Mouse (Mus musculus) cerebellum, adult 9-11 months (tissue): Measurements from ENCODE around the gene Gm28230.

Experiments
- DNase-seq: peaks from one replicate; pipeline ENCODE4 v3.0.0; 2022

The Gm28230 gene

DNA sequence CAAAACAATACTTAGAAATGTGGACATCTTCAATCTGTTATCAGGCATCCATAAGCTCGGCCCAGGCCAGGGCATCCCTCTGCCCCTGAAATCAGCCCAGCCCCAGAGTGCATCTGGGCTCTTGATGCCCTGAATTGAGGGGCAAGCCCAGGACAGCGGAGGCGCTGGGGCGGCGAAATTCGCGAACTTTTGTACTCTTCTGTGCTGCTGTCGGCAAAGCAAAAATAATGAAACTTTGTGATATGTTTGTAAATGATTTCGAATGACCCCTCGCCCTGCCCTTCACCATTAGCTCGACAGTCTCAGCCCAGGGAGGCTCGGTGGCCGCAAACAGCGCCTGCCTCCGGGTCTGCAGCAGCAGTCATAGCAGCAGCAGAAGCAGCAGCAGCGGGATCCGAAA, 1.4 kb upstream of the Gm28230 start:
- no peak for DNase-seq

DNA sequence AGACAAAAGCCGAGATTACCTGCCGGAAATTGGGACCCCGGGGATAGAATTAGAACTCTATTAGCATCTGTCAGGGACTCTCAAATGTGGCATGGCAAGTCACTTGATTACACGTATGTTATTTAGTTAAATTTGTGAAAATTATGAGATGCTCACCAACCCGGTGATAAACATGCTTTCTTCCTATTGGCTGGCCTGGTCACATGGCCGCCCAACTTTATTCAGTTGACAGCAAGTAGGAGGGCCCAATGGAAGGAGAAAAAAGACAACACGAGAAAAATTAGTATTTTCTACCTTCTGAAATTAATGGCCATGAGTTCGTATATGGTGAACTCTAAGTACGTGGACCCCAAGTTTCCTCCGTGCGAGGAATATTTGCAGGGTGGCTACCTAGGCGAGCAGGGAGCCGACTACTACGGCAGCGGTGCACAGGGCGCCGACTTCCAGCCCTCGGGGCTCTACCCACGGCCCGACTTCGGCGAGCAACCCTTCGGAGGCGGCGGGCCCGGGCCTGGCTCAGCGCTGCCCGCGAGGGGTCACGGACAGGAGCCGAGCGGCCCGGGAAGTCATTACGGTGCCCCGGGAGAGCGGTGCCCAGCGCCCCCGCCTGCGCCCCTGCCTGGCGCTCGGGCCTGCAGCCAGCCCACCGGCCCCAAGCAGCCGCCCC, 578 bp downstream of the Gm28230 start:
- DNase-seq = no peak

DNA sequence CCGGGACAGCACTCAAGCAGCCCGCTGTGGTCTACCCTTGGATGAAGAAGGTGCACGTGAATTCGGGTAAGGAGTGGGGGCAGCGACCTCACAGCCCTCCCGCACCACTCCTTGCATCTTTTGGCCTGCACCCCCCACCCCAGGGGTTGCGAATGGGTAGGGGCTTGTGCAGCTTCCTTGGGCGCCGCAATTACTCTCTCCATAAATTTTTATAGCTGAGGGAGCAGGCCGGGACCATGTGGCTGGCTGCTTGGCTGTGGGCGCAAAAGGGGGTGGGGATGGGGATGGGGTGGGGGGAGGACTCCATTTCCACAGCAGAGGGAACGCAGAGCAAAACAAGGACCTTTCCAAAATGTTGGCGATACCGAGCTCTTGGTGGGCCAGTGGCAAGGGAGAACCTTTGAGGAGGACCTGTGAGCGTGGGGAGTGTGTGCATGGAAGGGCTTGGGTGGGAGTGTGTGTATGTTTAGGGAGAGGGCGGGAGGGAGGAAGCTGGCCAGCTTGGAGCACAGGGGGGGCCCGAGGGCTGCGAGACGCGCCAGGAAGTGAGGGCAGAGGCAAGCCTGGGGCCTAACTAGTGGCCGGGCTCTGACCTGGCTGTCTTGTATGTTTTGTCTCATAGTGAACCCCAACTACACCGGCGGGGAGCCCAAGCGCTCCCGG, 1.2 kb downstream of the Gm28230 start:
- no peak for DNase-seq

DNA sequence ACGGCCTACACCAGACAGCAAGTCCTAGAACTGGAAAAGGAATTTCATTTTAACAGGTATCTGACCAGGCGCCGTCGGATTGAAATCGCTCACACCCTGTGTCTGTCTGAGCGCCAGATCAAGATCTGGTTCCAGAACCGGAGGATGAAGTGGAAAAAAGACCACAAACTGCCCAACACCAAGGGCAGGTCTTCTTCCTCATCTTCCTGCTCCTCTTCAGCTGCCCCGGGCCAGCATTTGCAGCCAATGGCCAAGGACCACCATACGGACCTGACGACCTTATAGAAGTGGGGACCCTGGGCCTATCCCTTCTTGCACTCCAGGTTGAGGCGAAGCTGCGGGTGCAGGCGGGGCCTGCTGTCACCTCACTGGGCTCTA, 1.8 kb downstream of the Gm28230 start:
- DNase-seq = no peak

- no peak for DNase-seq
Observed at GRCm38 (mm10) chr2:74730331-74730730, 3.8 kb downstream of the Gm28230 start.

DNA sequence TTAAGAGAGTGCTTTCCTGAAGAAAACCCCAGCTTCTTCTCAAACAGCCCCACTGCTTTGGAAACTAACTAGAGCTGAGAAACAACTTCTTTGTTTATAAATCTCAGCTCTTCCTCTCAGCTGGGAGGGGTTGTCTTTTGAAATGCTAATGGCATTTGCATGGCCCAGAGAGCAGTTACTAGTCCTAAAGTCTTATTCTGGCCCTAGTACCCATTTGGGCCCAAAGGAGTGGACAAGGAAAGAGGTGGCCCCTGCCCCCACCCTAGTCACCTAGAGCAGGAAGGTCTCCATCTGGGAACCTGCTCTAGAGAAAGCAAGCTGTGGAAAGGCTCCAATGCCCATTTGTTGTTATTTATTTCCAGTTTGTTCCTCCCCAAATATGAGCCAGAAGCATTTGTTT, 4.5 kb downstream of the Gm28230 start:
- no peak for DNase-seq

- DNase-seq = no peak
Observed at GRCm38 (mm10) chr2:74731799-74732512, 5.4 kb downstream of the Gm28230 start.

DNA sequence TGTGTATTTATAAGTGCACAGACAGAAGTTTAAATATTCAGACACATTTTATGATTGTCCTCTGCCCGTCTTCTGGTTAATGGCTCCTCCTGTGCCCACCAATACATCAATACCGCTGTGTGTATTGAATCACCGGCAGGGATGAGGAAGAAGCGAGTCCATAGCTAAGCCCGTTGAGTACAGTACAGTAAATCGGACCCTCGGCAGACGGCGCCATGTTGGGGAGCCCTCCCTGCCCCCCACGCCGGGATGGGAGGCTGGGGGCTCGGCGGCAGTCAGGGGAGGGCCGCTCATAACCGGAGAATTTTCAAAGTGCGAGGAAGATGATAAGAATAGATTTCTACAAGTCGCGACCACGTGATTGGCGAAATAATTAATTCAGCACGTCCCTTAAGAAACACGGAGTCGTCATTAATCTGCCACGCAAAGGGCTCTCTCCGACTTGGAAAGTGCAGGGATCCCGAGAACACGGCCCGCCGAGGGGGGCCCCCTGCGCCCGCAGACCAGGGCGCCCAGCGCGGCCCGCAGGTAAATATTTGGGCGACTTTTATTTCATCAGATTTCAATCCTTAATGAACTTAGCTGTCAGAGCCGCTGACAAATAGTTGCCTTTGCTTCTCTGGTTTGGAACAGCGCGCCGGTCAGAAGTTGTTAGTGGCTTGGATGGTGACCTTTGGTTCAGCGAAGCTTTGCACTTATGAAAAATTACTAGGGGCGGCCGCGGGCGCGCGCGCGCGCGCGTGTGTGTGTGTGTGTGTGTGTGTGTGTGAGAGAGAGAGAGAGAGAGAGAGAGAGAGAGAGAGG, 6.2 kb downstream of the Gm28230 start:
- DNase-seq = no peak

DNA sequence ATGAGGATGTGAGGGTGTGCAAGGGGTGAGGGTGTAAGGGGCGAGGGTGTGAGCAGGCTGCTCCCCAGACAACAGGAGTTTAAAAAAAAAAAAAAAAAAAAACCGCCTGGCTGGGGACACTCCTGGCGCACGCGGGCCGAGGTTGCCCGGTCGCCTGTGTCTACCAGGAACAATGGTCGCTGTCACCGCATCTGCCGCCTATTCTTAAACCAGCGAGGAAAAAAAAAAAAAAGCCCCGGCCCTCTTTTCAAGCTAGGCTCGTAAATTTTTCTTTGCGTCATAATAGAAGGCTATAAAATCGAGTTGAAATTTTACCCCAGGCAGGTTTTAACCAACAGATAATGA, 6.8 kb downstream of the Gm28230 start:
- DNase-seq = no peak

DNA sequence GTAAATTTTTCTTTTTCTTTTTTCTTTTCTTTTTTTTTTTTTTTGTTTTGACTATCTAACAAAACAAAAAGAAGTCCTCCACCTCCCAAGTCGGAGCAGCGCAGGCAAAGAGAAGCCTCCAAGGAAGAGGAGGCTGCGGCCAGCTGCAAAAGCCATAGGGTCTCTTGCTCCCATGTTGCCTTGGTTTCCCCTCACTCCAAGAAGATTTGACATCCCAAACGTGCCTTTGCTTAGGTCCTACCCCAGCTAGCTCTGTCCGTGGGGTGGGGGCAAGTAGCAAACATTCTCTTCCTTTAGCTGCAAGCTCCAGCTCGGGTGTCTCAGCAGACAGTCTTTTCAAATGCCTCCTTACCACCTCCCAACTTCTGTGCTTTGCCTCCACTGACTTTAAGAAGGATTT, 7.2 kb downstream of the Gm28230 start:
- DNase-seq = no peak

DNA sequence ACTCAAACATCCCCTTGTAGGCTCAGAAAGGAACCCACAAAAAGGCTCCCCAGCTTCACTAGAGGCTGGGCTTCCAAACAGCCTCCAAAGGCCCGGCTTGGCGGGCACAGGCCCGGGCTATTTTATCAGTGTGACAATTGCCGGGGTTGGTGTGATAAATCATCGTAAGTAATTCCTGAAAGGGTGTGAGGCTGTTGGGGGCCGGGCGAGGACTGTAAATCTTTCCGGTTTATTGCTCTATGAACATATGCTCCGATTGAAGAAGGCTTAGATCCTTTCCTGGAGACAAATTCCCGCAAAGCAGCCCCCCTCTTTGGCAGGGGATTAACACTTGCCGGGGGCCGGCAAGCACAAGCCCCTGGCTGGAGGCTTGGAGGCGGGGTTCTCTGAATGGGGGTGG, 7.9 kb downstream of the Gm28230 start:
- no peak for DNase-seq

GRCm38 (mm10) chr2:74734996-74735811, 8.7 kb downstream of the Gm28230 start:
- DNase-seq = no peak

GRCm38 (mm10) chr2:74735851-74736687, 9.5 kb downstream of the Gm28230 start:
- DNase-seq = no peak

DNA sequence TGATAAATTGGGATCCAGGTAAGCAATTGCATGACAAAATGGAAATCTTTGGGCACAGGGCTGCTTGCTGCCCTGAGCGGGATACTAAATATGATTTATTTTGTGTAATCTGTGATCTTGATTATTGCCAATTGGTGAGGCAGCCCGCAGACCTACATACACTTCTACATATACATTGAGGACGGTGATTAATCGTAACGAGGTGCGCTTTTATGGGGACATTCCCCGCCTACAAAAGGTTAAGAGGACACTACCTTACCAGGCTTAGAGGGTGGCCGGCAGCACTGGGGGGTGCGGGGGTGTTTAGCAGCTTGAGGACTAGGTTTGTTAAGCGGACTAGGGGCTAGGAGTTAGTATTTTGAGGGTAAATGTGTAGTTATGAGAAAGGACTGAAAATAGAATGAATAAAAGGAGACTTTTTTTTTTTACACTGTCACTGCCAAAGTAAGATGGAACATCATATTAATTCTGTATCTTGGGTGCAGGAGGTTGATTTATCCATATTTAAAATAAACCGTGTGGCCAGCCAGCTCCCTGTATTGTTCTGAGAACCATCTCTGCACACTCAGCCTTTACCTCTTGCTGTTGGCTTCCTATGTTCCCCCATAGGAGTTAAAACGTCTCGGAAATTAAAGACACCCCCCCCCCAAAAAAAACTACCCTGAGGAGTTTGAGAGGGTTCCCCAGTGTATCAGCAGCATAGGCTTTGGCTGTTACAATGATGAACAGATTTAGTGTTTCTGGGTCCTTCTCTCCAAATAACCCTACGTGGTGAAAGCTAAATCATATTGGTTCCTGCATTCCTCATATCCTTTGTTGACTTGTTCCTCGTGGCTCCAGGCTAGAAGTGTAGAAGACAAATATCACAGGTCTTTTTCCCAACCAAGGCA, 10.4 kb downstream of the Gm28230 start:
- no peak for DNase-seq

GRCm38 (mm10) chr2:74737578-74738070, 11.1 kb downstream of the Gm28230 start:
- no peak for DNase-seq

DNA sequence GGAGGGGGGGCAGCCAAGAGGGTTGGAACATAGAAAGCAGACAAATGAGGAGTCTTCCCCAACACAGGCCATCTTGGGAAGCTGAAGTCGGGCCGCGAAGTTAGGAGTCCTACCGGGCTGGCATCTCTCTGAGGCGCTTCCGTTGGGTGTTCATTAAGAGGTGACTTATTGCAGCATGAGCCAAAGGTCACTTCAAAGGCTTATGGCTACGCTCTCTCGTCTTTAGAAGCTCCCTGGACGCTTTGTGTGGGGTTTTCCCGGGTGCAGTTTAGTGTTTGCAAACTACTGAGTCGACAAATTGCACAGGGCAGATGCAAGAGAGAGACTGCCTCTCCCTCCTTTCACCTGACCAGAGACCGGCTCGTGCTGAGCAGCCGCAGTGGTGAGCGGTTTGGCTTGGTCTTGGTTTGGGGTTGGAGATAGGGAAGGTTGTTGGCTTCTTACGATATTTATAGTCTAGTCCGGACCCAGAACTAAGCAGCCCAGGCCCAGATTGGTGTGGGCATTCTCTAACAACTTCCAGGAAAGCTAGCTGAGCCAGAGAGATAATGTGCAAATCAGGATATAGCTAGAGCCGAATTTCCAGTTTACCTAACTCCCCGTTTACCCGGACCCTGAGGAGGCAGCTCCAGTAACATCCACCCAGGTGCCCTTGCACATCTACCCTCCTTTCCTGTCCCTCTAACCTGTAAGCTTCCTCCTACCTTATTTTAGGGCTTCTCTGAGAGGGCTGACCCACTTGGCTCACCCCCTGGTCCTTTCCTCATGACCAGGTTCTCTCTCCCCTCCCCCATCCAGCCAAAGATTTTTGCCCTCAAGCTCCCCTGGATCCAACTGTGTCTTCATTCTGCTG, 12.3 kb downstream of the Gm28230 start:
- DNase-seq = no peak

GRCm38 (mm10) chr2:74739476-74739800, 12.9 kb downstream of the Gm28230 start:
- DNase-seq = no peak

- no peak for DNase-seq
Observed at GRCm38 (mm10) chr2:74739869-74740268, 13.3 kb downstream of the Gm28230 start.

- DNase-seq = no peak
Observed at GRCm38 (mm10) chr2:74740311-74741091, 14.0 kb downstream of the Gm28230 start.
